Mouse (Mus musculus) liver, embryonic 14.5 days (tissue): ENCODE data around the gene Slx1b. TPM values are rescaled to one million over a fixed set of nuclear protein-coding genes. Genes with fewer than 3 reads are reported as not detected.

ENCODE experiments used
- ATAC-seq: fragments of 200-750 bp; cut with Nextera tagmentation; 2 replicates; pipeline ENCODE4 v1.8.0; 2017; ENCODE audit warnings: moderate number of reproducible peaks, mild to moderate bottlenecking, moderate library complexity; ENCODE audit not compliant: insufficient read depth
- DNase-seq, 3 experiments: peaks; one replicate each; pipeline ENCODE4 v3.0.0-alpha.2; 2012 to 2013; ENCODE audit warnings: low read depth in 3 of 3, low spot score in 3 of 3
- H3K27ac ChIP-seq: fragments of 300-500 bp; sonication (generic); 2 replicates; pipeline ENCODE4 v1.5.1; 2014; ENCODE audit warnings: moderate library complexity, mild to moderate bottlenecking, control low read depth, inconsistent platforms
- H3K27me3 ChIP-seq: fragments of 300-500 bp; sonication (generic); 2 replicates; pipeline ENCODE4 v1.6.1; 2014; ENCODE audit warnings: mild to moderate bottlenecking, low read length, moderate library complexity; ENCODE audit not compliant: control insufficient read depth, insufficient read depth
- H3K36me3 ChIP-seq: fragments of 300-500 bp; sonication (generic); replicated peaks from 2 replicates; pipeline ENCODE4 v1.6.1; 2014; ENCODE audit warnings: low read depth; ENCODE audit not compliant: control insufficient read depth, insufficient read depth
- H3K4me1 ChIP-seq, 2 experiments: fragments of 200-500 bp in 1 of 2; fragments of 300-500 bp in 1 of 2; sonication (generic) in 1 of 2; replicated peaks; 2 replicates each; pipeline ENCODE4 v1.6.1; 2012 to 2014; ENCODE audit warnings: antibody characterized with exemption in 1 of 2, inconsistent platforms in 1 of 2, low read length in 1 of 2; ENCODE audit not compliant: control insufficient read depth in 2 of 2, insufficient read depth in 2 of 2
- H3K4me2 ChIP-seq: fragments of 300-500 bp; sonication (generic); 2 replicates; pipeline ENCODE4 v1.6.1; 2014; ENCODE audit warnings: low read depth, mild to moderate bottlenecking, control low read depth, moderate library complexity
- H3K4me3 ChIP-seq, 2 experiments: fragments of 200-500 bp in 1 of 2; fragments of 300-500 bp in 1 of 2; sonication (generic) in 1 of 2; 2 replicates each; pipeline ENCODE4 v1.5.1; 2012 to 2014; ENCODE audit warnings: low read depth in 2 of 2, low read length in 2 of 2, mild to moderate bottlenecking in 2 of 2, control low read depth in 1 of 2, inconsistent platforms in 1 of 2, moderate library complexity in 1 of 2; ENCODE audit not compliant: insufficient read depth in 1 of 2
- H3K9ac ChIP-seq: fragments of 300-500 bp; sonication (generic); replicated peaks from 2 replicates; pipeline ENCODE4 v1.6.1; 2014; ENCODE audit warnings: mild to moderate bottlenecking, control low read depth, moderate library complexity
- H3K9me3 ChIP-seq: fragments of 300-500 bp; sonication (generic); 2 replicates; pipeline ENCODE4 v1.6.1; 2016; ENCODE audit warnings: low read length, mixed read lengths; ENCODE audit not compliant: control insufficient read depth
- CTCF ChIP-seq: IDR thresholded peaks from 2 replicates; pipeline ENCODE4 v1.5.1; 2016; ENCODE audit warnings: antibody characterized with exemption, low read depth, control low read depth
- EP300 ChIP-seq: IDR thresholded peaks from 2 replicates; pipeline ENCODE4 v1.6.1; 2016; ENCODE audit warnings: antibody characterized with exemption, low read depth
- WGBS: fragments of 180-500 bp; shearing (Covaris S2); extraction: QIAGEN DNeasy Blood & Tissue Kit; methylation state at CpG from one replicate; pipeline ENCODE4 v1.1.7; 2014; ENCODE audit not compliant: insufficient replicate concordance; 5-methylcytosine and 5-hydroxymethylcytosine counted together
- polyA plus RNA-seq, 2 experiments: library from polyadenylated mRNA; depleted of rRNA in 1 of 2; stranded (reverse) in 1 of 2; unstranded in 1 of 2; fragments of >200 nt; fragmentation: Nextera tagmentation in 1 of 2; extraction: Ambion mirVana in 1 of 2; gene quantifications; 2 replicates each; pipeline versions ENCODE4 v1.2.1 to v1.2.3; 2012 to 2014

The Slx1b gene
- polyA plus RNA-seq, 2 experiments = 1.8 to 5.7 TPM

GRCm38 (mm10) chr7:126694441-126695051 lies 1.0 kb downstream of the Slx1b start:
- DNase-seq (no peak), ATAC-seq (no peak)
- Histone ChIP-seq H3K9ac (no peak overlapping the region), H3K27ac (no peak overlapping the region), H3K9me3 (no peaks in the 10 kb centered on the region), H3K36me3 (no peaks in the 10 kb centered on the region), H3K27me3 (no peaks in the 10 kb centered on the region), H3K4me2 (peak overlapping the region; percentile 91), H3K4me1 (peaks cover 4 to 5% of the 10 kb centered on the region in 2 experiments; a peak in 3 of 4 replicates), H3K4me3 (peak overlapping the region in 1 of 2 experiments; percentile 75; a peak in 2 of 4 replicates)
- 56% methylated on average over 10 of the region's 10 CpGs for WGBS
- TF ChIP-seq CTCF (no peak), EP300 (no peak)

GRCm38 (mm10) chr7:126693781-126694180 lies 1.8 kb downstream of the Slx1b start:
- DNase-seq (no peak), ATAC-seq (no peak)
- Histone ChIP-seq H3K27ac (no peak overlapping the region), H3K4me3 (no peak overlapping the region), H3K9ac (no peak overlapping the region), H3K4me1 (peaks cover 4 to 5% of the 10 kb centered on the region in 2 experiments; a peak in 3 of 4 replicates), H3K36me3 (no peaks in the 10 kb centered on the region), H3K27me3 (no peaks in the 10 kb centered on the region), H3K9me3 (no peaks in the 10 kb centered on the region), H3K4me2 (no peak overlapping the region)
- WGBS = 74% methylated on average over 7 of the region's 7 CpGs
- TF ChIP-seq EP300 = no peak
- no peak for TF ChIP-seq CTCF

- TF ChIP-seq EP300 (no peak), CTCF (peak; percentile 85)
- Histone ChIP-seq H3K27ac (no peak overlapping the region), H3K4me3 (no peak overlapping the region), H3K4me2 (no peak overlapping the region), H3K9me3 (no peaks in the 10 kb centered on the region), H3K27me3 (no peaks in the 10 kb centered on the region), H3K9ac (no peak overlapping the region), H3K4me1 (peaks cover 4 to 5% of the 10 kb centered on the region in 2 experiments; a peak in 3 of 4 replicates), H3K36me3 (no peaks in the 10 kb centered on the region)
- DNase-seq (peak; percentile 65 to 77 (median 65)), ATAC-seq (no peak)
- 19% methylated on average over 3 of the region's 3 CpGs for WGBS
Measured at GRCm38 (mm10) chr7:126693256-126693655, 2.3 kb downstream of the Slx1b start.

GRCm38 (mm10) chr7:126692426-126692825 lies 3.2 kb downstream of the Slx1b start:
- no peak overlapping the region for H3K4me2 ChIP-seq
- ATAC-seq = no peak
- no peak for TF ChIP-seq EP300

GRCm38 (mm10) chr7:126691676-126692075 lies 3.9 kb downstream of the Slx1b start:
- H3K36me3 ChIP-seq = no peaks in the 10 kb centered on the region
- no peak overlapping the region for H3K4me2 ChIP-seq
- no peaks in the 10 kb centered on the region for H3K9me3 ChIP-seq
- no peak overlapping the region for H3K4me3 ChIP-seq
- H3K27ac ChIP-seq = no peak overlapping the region
- H3K27me3 ChIP-seq = no peaks in the 10 kb centered on the region
- TF ChIP-seq EP300 = no peak
- TF ChIP-seq CTCF = no peak
- no peak overlapping the region for H3K9ac ChIP-seq
- no peak for DNase-seq
- peaks cover 4 to 5% of the 10 kb centered on the region in 2 experiments; a peak in 3 of 4 replicates for H3K4me1 ChIP-seq
- WGBS = 74% methylated on average over 5 of the region's 5 CpGs
- no peak for ATAC-seq

More at GRCm38 (mm10) chr7:126692426-126692825, 3.2 kb downstream of the Slx1b start:
- 88% methylated on average over 26 of the region's 26 CpGs for WGBS
- Histone ChIP-seq H3K36me3 (no peaks in the 10 kb centered on the region), H3K9ac (no peak overlapping the region), H3K27ac (no peak overlapping the region), H3K27me3 (no peaks in the 10 kb centered on the region), H3K4me1 (peaks cover 4 to 5% of the 10 kb centered on the region in 2 experiments; a peak in 3 of 4 replicates), H3K4me3 (no peak overlapping the region), H3K9me3 (no peaks in the 10 kb centered on the region)
- no peak for DNase-seq
